Mouse (Mus musculus) intestine, embryonic 14.5 days (tissue): ENCODE measurements at regions not wholly inside any gene's neighbourhood (a gene's known extent, or its start where the extent isn't known, plus 50 kb on each side); places are given as distances from the start of the nearest gene placed in this dataset.

Experiments
- ATAC-seq: fragments of 200-750 bp; cut with Nextera tagmentation; replicated peaks from 2 replicates; pipeline ENCODE4 v1.8.0; 2017; ENCODE audit warnings: low read depth, moderate number of reproducible peaks, moderate TSS enrichment, moderate library complexity; ENCODE audit not compliant: low FRiP score, low TSS enrichment
- DNase-seq: peaks from one replicate; pipeline ENCODE4 v3.0.0-alpha.2; 2018; ENCODE audit warnings: low spot score
- H3K27ac ChIP-seq: fragments of 300-500 bp; sonication (generic); 2 replicates; pipeline ENCODE4 v1.5.1; 2014; ENCODE audit warnings: low read depth, mild to moderate bottlenecking, control low read depth
- H3K27me3 ChIP-seq: fragments of 300-500 bp; sonication (generic); replicated peaks from 2 replicates; pipeline ENCODE4 v1.6.1; 2014; ENCODE audit warnings: low read length, control low read depth; ENCODE audit not compliant: control insufficient read depth, insufficient read depth
- H3K36me3 ChIP-seq: fragments of 300-500 bp; sonication (generic); 2 replicates; pipeline ENCODE4 v1.6.1; 2014; ENCODE audit warnings: low read length, control low read depth; ENCODE audit not compliant: control insufficient read depth, insufficient read depth
- H3K4me1 ChIP-seq: fragments of 300-500 bp; sonication (generic); replicated peaks from 2 replicates; pipeline ENCODE4 v1.6.1; 2014; ENCODE audit warnings: low read length, control low read depth, mixed read lengths; ENCODE audit not compliant: control insufficient read depth, insufficient read depth
- H3K4me2 ChIP-seq: fragments of 300-500 bp; sonication (generic); 2 replicates; pipeline ENCODE4 v1.6.1; 2014; ENCODE audit warnings: low read length
- H3K4me3 ChIP-seq: fragments of 300-500 bp; sonication (generic); 2 replicates; pipeline ENCODE4 v1.5.1; 2014; ENCODE audit warnings: low read depth, low read length, control low read depth, mixed read lengths
- H3K9ac ChIP-seq: fragments of 300-500 bp; sonication (generic); 2 replicates; pipeline ENCODE4 v1.6.1; 2014; ENCODE audit warnings: mild to moderate bottlenecking, low read length
- H3K9me3 ChIP-seq: fragments of 300-500 bp; sonication (generic); 2 replicates; pipeline ENCODE4 v1.6.1; 2016; ENCODE audit warnings: low read length, control low read depth; ENCODE audit not compliant: control insufficient read depth
- WGBS: fragments of 180-500 bp; shearing (Covaris S2); extraction: QIAGEN DNeasy Blood & Tissue Kit; methylation state at CpG from one replicate; pipeline ENCODE4 v1.1.7; 2014; 5-methylcytosine and 5-hydroxymethylcytosine counted together

DNA sequence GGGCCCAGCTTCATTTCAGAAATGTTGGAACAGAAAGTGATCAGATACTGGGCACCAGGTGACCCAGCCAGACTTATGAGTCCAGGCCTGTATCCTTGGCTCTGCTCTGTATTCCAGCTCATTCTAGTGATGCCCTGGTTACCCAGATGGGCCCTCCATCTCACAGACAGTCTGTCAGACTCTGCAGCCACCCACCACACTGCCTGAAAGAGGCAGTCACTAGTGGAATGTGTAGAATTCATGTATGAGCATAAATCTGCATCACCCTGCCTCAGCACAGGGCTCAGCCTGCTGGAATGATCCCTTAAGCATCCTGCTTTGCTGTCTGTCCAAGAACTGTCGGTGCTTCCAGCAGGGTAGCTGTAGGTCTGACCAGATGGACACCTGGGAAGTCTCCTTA, 51.8 kb upstream of the Nectin1 start:
- no peak overlapping the region for H3K4me3 ChIP-seq
- H3K27me3 ChIP-seq, result no peaks in the 10 kb centered on the region
- H3K27ac ChIP-seq, result no peak overlapping the region
- no peak overlapping the region for H3K4me2 ChIP-seq
- DNase-seq, result no peak
- no peaks in the 10 kb centered on the region for H3K4me1 ChIP-seq
- H3K9me3 ChIP-seq, result no peaks in the 10 kb centered on the region
- no peak for ATAC-seq
- no peaks in the 10 kb centered on the region for H3K36me3 ChIP-seq
- WGBS, result 85% methylated on average over 1 of the region's 1 CpGs
- H3K9ac ChIP-seq, result no peak overlapping the region

DNA sequence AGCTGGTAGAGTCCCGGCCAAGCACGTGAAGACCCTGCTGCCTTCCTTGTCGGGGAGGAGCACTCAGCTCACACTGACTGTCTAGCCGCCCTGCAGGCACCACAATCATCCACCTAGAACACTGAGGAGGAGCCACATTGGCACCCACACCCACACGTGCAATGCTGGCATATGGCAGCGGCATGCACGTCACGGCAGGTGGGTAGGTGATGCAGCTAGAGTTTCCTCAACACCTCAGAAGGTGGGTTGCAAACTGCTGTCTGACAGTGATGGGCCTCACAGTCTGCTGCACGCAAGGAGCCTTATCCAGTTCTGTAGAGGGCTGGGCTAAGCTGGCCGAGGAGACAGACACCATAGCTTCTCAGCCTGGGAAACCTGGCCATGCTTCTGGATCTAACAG, 51.2 kb upstream of the Nectin1 start:
- WGBS, result 87% methylated on average over 10 of the region's 10 CpGs
- Histone ChIP-seq H3K27ac (no peak overlapping the region), H3K4me1 (no peaks in the 10 kb centered on the region), H3K4me2 (no peak overlapping the region), H3K9me3 (no peaks in the 10 kb centered on the region), H3K4me3 (no peak overlapping the region), H3K9ac (no peak overlapping the region), H3K36me3 (no peaks in the 10 kb centered on the region), H3K27me3 (no peaks in the 10 kb centered on the region)
- no peak for DNase-seq
- ATAC-seq, result no peak
